Mouse (Mus musculus) CD4-positive helper T cell, adult 2 months (primary cell): ENCODE results near the gene Wipi2.

Source experiments
- DNase-seq: peaks from one replicate; pipeline ENCODE4 v3.0.0-alpha.2; 2012; ENCODE audit warnings: low read depth, missing footprints, low spot score

The Wipi2 gene

DNA sequence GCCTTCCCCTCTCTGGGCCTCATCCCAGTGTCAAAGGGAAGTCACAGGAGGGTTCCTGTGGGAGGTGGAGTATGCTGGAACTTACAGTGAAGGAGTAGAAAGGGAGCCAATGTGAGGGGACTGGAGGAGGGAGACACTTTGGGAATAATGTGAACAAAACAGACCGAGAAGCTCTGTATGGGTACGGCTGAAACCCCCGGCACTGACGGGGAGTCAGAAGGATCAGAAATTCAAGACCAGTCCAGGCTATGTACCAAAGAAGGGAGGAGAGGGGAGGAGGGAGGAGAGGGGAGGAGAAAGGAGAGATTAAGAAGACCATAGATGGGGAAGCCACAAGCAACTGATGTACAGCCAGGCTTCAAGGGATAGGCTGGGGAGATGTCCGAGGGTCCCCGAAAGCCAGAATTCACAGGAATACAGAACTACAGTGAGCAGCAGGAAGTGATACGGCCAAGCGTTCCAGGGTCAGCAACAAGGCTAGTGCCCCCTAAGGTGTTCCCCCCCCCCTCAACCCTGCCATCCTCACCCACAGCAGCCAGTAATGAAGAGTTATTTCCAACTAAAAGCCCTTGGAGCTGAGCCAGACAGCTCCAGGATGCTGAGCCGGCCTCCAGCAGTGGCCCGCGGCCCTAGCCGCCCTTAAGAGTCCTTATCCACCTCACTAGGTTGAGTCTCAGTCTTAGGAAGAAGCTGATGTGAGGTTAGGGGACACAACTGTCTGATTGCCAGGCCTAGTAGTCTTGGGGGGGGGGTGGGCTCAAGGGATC is 65.7 kb downstream of the Wipi2 start:
- DNase-seq: no peak

DNA sequence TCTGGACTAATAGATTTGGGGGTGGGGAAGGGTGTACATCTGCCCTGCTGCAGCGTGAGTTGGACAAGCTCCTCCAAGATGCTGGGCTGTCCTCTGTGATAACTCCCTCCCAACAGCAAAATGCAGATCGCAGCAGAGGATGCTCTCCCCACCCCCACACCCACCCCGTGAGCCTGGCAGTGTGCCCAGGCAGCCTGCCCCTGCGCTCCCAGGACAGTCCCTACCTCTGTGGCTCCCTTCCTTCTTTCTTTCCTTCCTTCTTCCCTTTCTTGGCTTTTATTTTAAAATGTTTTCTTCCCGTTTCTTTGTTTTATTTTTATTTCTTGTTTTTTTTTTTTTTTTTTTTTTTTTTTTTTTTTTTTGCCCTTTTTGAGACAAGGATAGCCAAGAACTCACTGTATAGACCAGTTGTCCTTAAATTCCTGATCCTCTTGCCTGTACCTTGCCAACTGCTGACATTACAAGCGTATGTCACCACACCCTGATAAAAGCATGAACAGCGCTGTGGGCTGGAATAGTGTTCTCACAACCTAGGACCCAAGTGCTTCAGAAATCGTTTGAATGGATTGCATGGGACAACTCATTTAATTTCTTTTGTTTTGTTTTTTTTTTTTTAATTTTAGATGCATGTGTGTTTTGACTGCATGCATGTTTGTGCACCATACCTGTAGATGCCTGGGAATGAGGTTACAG is 66.4 kb downstream of the Wipi2 start:
- no peak for DNase-seq

DNA sequence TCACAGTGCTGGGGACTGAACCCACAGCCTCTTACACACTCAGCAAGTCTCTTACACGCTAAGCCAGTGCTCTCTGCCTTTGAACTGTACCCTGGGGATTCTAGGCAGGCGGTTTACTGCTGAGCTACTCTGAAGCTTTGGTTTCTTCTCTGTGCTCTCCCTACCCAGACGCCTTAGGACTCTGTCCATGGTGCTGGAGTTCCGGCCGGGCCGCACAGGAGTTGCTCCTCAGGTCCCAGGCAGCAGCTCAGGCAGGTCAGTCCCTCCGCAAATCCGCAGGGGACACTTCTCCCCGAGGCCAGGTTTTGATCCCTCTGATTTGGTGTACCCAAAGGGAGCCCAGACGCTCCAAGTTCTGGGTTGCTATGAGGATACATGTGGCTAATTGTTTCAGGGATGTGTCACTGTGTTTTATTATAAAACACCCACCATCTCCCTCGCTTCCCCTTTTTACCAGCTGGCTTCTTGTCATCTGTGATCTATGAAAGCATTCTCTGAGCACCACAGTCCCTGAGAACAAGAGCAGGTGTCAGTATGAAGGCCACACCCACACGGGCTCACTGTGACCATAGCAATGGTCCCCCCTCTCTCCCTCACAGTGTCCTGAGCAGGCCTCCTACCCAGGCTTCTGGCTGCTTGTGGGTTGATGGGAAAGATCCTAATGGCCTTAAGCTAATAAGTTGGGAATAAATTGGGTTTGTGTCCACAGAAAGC is 67.3 kb downstream of the Wipi2 start:
- DNase-seq: no peak

- no peak for DNase-seq
These were observed 68.8 kb downstream of the Wipi2 start for GRCm38 (mm10) chr5:142696258-142696657.

DNA sequence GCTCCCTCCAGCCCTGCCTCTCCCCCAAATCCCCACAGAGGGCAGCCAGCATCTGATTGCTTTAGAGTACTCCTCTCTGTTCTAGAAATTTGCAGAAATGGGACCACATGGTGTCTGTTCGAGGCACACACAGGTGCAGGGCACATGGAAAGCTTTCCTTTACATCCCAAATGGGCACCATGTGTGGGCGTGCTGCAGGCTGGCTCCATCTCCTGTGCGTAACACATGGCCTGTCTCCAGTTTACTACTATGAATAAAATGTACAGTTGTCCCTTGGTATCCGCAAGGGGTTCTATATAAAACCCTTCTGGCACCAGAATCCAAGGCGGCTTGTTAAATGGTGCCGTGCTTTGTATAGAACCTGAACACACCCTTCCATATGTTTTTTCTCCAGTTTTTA is 69.4 kb downstream of the Wipi2 start:
- DNase-seq: no peak

DNA sequence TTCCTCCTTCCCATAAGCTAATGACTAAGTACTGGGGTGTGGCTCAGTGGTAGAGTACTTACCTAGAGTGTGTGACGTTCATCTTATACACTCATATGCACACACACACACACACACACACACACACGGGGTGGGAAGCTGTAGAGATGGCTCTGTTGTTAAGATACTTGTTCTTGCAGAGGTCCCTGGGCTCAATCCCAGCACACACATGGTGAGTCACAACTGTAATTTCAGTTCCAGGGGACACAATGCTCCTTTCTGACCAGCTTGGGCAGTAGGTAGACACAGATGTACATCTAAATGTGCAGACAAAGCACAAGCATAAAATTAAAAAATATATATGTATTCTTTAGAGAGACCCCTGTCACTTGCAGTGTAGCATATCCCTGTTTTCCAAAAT is 70.2 kb downstream of the Wipi2 start:
- no peak for DNase-seq

DNA sequence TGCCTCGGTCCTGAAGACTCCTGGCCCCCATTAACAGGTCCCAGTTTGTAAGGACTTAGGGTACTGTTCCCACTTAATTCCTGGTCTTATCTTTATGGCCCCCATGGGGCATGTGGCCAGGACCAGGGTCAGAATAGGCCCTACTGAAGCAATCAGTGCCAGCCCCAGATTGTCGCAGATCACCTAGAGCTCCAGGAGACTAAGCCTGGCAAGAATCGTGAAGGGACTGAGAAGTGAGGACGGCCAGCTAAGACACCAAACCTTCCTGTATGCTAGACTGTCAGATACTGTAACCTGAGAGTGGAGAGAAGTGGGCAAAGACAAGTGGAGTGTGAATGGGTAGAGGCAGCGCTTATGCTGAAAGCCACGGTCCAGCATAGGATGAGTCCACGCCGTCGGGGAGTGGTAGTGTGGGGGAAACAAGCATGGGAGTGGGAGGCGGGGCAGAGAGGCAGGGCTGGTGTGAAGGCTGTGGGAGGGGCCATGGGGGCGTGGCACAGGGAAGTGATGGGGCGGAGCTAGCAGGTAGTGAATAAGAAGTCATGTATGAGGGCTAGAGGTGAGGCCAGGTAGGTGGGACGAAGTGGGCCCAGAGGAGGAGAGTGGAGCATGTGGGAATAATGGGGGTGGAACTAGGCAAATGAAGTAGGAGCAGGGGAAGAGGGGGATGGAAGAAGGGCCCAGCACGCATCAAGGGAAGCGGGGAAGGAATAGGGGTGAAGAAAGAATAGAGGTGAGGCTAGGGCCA is 73.5 kb downstream of the Wipi2 start:
- peak; percentile 37 for DNase-seq

- DNase-seq: peak; percentile 62
These were observed 74.4 kb downstream of the Wipi2 start for GRCm38 (mm10) chr5:142701651-142702510.

GRCm38 (mm10) chr5:142702511-142703138 is 75.1 kb downstream of the Wipi2 start:
- no peak for DNase-seq

DNA sequence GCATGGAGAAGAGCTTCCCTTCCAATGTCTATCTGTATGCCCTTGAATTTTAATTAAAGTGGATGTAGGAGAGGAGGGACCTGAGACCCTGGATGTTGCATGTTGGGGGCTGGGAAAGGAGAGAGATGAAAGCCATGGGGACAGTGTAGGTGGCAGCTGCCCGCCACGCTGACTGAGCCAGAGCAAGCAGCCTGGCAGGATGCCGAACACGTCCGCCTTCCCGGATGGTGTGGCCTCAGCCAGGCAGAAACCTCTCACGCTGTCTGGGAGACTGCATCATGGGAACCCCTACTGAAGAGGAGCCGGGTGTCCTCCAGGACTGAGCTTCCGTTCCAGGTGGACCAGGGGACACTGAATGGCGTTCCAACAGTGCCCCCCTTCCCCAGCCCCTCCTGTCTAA is 76.1 kb downstream of the Wipi2 start:
- no peak for DNase-seq

GRCm38 (mm10) chr5:142707709-142708108 is 80.2 kb downstream of the Wipi2 start:
- DNase-seq: no peak

DNA sequence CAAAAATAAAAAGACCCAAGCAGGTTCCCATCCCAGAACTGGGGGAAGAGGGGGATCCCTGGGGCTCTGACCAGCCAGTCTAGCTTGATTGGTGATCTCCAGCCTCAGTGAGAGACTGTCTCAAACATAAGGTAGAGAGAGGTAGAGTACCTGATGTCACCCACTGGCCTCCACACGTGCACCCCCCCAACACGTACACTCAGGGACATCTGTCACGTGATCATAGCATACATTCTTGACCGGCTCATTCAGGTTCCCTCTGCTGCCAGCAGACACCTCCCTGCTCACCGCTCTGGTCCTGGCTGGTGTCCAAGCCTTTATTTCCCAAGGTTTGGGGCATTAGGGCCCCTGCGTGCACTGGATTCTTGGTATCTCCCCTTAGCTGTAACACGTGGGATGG is 81.9 kb downstream of the Wipi2 start:
- no peak for DNase-seq

DNA sequence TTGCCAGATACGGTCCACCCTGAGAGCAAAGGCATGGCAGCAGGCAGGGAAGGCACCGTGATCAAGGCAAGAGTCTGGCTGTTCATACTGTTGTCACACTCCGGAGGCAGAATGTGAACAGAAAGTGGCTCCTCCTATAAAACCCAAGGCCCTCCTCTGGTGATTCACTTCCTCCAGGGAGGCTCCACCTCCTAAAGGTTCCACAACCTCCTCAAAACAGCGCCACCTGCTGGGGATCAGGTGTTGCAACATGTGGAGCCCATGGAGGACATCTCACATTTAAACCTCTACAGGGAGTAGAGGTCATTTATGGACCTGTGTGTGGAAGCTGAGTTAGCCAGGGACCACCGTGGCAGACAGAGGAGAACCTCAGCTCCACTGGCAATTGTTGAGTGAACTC is 84.9 kb downstream of the Wipi2 start:
- DNase-seq: no peak

DNA sequence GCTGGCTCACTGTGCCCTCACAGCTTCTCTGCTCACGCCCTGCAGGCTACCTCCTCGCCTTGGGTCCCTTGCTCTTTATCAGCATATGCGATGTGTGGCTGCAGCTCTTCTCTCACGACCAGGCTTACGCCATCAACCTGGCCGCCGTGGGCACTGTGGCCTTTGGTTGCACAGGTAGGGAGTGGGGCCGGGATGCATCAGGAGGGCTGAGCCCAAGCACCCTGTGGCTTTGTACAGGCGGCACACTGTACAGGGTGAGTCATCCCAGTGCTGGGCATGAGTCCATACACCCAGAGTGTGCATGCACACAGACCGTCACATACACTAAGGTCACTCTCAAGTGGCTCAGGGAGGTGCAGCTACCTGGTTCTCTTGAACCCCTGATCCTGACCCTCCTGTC is 86.5 kb downstream of the Wipi2 start:
- no peak for DNase-seq

DNA sequence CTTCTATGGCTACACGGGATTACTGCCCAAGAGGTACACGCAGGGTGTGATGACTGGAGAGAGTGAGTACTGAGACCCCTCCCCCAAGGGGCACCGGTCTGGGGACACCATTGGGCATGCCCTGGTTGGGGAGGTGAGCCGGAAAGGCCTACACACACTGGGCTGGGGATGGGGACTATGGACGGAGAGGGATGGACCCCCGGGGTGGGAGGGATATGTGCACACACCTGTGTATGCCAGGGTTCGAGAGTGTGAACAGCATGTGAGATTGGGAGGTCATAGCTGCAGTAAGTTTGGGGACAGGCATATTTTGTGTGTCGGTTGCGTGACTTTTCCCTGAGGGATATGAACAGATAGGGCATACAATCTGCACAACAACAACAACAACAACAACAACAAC is 87.6 kb downstream of the Wipi2 start:
- no peak for DNase-seq

DNA sequence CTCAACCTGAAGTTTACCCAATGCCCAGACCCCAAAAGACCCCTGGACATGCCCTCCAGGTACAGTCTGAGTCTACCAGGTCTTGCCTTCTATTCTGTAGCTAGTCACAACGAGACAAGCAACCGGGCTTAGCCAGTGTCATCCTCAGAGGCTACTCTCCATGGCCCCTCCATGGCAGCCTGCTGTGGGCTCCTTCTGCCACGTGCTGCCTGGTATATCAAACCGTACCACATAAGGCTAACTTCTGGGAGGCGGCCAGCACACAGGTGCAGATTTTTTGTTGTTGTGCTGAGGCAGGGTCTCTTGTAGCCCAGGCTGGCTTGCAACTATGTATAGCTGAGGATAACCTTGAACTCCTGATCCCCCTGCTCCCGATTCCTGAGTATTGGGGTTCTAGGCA is 88.6 kb downstream of the Wipi2 start:
- no peak for DNase-seq

DNA sequence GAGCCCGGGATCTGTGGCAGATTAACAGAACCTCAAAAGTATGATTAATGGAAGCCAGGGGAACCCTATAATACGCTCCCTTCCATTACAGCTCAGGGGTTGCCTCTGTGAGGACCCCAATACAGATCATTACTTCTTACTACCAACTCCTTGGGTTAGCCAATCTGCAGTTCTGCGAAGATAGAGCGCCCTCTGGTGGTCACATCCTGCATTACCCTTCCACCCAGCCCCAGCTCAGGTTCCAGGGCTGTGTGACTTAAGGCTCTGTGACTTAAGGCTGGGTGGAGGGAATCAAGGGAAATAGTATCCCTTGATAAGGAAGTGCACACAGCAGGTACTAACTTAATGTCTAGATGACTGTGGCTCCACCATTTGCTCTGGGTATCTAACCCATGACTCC is 90.5 kb downstream of the Wipi2 start:
- DNase-seq: peak; percentile 59

DNA sequence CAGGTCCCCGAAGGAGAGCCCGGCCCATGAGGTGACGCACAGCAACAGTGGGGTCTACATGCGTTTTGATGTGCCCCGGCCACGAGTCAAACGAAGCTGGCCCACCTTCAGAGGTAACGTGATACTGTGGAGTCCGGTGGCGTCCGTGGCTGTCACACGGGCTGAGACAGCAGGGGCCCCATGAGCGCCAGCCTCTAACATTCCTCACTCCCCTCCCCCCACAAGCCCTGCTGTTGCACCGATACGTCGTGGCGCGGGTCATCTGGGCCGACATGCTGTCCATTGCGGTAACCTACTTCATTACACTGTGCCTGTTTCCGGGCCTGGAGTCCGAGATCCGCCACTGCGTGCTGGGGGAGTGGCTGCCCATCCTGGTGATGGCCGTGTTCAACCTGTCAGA is 91.0 kb downstream of the Wipi2 start:
- DNase-seq: no peak

DNA sequence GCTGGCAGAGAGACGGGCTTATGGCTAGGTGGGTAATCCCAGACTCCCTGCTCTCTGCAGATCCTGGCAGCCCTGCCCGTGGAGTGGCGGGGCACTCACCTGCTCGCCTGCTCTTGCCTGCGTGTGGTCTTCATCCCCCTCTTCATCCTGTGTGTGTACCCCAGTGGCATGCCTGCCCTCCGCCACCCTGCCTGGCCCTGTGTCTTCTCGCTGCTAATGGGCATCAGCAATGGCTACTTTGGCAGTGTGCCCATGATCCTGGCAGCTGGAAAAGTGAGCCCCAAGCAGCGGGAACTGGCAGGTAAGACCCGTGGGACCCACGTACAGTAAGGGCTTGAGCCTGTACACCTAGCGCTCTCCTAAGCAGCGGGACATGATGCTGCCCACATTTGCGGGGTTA is 92.4 kb downstream of the Wipi2 start:
- DNase-seq: no peak
